Mouse (Mus musculus) cerebellum, adult 8-10 months (tissue): ENCODE data around the gene Olfr175-ps1.

ENCODE experiments used
- DNase-seq: peaks from one replicate; pipeline ENCODE4 v3.0.0; 2022

The Olfr175-ps1 gene

DNA sequence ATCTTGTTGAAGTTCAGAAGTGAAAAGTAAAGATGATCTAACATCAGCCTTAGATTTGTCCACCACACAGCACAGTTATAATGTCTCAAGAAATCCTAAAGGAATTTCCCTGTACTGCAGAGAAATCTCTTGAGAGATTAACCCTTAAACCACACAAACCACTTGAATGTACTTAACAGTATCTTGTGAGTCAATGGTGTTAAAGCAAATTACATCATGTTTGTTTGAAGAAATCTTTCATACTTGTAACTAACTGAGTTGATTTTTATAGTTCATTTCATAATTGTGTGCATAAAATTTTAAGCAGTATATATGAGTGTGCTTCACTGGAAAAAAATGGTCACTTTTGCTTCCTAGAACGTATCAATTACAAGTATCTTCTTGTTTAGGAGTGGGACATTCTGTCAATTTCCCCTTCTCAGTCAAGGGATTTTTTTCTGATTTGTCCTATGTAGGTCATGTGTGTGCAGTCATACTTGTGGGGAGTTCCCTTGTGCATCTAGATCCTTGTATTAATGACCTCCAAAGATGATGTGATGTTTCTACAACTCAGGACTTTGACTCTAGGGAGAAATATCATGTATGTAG lies at the start of gene Olfr175-ps1:
TSS of gene Olfr175-ps1 (minus strand) at position 51 of the 588 bp plus-strand sequence.
- DNase-seq = no peak

GRCm38 (mm10) chr16:58874668-58875067 lies 48.1 kb upstream of the Olfr175-ps1 start, which contains the start of gene Olfr177:
Gene Olfr177 (minus strand): TSS chr16:58874768.
- DNase-seq = no peak

- no peak for DNase-seq
These were observed 34.9 kb upstream of the Olfr175-ps1 start for GRCm38 (mm10) chr16:58861479-58861878.

- DNase-seq = no peak
These were observed 33.6 kb upstream of the Olfr175-ps1 start for GRCm38 (mm10) chr16:58860032-58860737.

DNA sequence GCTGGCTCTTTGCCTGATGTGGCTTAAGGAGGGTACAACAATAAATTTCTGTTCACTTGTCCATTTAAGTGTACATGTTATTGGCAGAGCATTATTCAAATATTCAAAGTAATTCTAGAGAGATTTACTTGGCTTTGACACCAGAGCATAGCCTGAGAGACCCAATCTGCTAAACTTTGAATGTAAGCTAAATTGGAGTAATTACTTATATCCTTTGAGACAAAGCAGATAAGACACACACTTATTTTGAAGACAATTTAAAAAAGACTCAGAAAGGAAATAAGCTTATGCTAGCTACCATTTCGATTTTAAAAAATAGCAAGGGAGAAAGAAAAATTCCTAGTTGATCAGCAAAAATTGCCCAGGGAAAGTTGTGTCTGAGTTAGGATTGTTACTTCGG lies 26.4 kb downstream of the Olfr175-ps1 start, which contains the start of gene Olfr173:
TSS of gene Olfr173 (minus strand) at position 101 of the 400 bp plus-strand sequence.
- DNase-seq = no peak
